Mouse (Mus musculus): ENCODE measurements around the gene Srd5a2.
"Not testable (repeated sequence)": the region's sequence is repeated elsewhere in the genome, so short reads cannot be mapped to it uniquely, and the experiment has no call there.

The Srd5a2 gene

DNA sequence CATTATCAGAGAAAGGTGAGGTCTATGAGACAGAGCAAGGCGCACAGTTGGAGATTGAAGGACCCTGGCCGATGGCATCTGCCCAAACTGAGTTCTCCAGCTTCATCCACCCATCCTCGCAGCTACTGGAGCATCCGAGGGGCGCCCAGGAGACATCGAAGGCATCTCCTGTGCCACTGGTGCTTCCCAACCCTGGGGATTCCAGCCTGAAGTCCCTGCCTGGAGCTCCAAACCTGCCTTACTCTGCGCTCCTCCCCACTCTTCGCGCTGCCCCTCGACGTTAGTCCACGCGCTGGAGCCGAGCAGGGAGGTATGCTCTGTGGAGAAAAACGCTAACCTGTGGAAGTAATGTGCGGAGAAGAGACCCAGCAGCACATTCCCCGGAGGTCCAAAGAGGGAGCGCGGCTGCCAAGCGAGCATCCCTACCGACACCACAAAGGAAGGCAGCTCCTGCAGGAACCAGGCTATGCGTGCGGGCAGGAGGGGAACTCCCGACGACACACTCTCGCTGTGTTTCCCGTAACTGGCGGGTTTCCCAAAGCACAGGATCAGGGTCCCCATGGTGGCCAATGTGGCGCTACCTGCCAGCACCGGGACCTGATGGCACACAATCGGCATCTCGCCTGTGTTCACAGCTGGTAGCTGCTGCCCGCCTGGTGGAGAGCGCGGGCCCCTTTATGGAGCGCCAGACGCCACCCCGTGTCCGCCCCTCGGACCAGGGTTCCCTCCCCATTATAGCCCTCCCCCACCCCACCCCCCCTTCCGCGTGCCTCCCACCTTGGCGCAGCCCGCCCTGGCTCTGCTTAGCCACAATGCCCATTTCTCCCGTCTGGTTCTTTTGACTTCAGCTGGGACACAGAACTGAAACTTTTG lies at the start of gene Srd5a2:
Srd5a2 (minus strand) TSS at position 707 of the 873 bp plus-strand sequence.
- in situ Hi-C loops (cut with MboI; ENCODE audit: low pct_unique_long_range_greater_than_20kb in 1 of 2, low sequenced_read_pairs in 2 of 2, unreplicated experiment in 1 of 2) = no loop called here

DNA sequence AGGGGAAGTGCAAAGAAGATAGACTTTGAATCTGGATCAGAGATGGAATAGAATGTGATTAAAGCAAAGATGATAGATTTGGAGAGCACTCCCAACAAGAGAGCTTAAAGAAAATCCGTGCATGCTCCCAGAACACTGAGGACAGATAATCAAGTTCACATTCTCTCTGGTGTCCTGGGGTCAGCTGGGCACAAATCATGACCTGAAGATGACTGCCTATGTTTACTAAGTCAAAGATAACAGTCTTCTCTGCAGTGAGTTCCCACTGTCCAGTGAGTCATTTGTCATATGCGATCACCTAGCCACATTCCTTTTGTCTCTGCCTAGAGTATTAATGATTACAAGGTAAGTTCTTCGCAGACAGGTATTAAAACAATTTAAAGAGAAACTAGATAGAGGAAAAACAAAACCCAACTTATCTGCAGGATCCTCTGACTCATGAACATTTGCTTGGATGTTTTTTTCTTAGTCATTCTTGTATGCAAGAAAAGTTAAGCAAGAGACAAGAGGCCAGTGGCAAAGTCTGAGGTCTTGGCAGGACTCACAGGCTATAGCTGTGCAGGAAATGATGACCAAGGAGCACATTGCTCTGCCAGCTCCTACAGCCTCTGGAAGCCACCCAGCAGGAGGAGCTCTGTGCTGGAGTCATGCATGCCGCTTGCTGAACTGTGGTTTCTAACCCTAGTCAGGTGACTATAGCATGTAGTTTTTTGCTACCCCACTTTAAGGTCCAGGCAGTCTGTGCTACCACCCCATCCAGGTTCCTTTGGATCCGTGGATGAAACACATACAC lies 41.4 kb upstream of the Srd5a2 start:
- in situ Hi-C loops (cut with MboI; ENCODE audit: low pct_unique_long_range_greater_than_20kb in 1 of 2, low sequenced_read_pairs in 2 of 2, unreplicated experiment in 1 of 2) = no loop called here

DNA sequence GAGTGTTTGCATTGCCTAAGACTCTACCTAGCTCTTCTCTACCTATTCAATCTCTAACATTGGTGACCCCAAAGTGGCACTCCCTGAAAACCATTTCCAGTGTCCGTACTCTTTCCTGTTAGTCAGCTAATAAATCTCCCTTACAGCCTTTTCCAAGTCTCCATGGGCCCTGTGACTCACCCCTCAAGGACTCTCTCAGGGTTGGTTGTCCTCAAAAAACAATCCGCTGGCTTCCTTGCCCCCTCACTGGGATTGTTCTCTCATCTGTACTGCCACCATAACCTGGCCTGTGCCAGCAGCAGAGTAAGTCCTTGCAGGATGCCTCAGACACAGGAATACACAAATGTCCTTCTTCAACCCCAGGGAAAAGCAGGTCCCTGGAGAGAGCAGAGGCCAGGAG lies 40.3 kb upstream of the Srd5a2 start:
- in situ Hi-C loops (cut with MboI; ENCODE audit: low pct_unique_long_range_greater_than_20kb in 1 of 2, low sequenced_read_pairs in 2 of 2, unreplicated experiment in 1 of 2) = no loop called here

DNA sequence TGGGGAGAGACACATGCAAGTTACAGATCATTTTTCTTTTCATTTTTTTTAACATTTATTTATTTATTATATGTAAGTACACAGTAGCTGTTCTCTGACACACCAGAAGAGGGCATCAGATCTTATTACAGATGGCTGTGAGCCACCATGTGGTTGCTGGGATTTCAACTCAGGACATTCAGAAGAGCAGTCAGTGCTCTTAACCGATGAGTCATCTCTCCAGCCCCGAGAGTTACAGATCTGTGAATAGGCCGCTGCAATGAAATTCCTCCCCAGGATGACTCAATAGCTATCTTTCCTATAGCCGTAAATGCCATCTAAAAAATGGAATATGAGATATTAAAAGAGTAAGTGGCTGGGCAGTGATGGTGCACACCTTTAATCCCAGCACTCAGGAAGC lies 35.7 kb upstream of the Srd5a2 start:
- in situ Hi-C loops (cut with MboI; ENCODE audit: low pct_unique_long_range_greater_than_20kb in 1 of 2, low sequenced_read_pairs in 2 of 2, unreplicated experiment in 1 of 2) = no loop called here

DNA sequence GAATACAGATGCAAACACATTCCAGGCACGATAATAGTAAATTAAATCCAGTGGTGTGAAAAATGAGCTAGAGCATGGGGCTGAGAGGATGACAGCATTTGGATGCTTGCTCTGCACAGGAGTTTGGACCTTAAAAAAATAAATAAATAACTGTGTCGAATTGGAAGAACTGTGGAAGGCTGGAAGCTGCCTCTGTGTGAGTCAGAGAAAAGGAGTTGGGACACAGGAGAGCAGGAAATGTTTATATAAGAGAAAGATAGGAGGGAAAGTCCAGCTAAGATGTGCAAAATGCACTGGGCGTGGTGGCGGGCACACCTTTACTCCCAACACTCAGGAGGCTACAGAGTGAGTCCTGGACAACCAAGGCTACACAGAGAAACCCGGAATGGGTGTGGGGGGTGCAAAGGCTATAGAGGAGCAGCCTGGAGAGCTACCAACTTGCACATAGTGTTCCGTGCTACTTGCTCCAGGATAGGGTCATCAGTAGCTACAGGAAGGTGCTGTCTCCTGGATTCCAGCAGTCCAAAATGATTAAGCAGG lies 32.4 kb upstream of the Srd5a2 start:
- in situ Hi-C loops (cut with MboI; ENCODE audit: low pct_unique_long_range_greater_than_20kb in 1 of 2, low sequenced_read_pairs in 2 of 2, unreplicated experiment in 1 of 2) = no loop called here

DNA sequence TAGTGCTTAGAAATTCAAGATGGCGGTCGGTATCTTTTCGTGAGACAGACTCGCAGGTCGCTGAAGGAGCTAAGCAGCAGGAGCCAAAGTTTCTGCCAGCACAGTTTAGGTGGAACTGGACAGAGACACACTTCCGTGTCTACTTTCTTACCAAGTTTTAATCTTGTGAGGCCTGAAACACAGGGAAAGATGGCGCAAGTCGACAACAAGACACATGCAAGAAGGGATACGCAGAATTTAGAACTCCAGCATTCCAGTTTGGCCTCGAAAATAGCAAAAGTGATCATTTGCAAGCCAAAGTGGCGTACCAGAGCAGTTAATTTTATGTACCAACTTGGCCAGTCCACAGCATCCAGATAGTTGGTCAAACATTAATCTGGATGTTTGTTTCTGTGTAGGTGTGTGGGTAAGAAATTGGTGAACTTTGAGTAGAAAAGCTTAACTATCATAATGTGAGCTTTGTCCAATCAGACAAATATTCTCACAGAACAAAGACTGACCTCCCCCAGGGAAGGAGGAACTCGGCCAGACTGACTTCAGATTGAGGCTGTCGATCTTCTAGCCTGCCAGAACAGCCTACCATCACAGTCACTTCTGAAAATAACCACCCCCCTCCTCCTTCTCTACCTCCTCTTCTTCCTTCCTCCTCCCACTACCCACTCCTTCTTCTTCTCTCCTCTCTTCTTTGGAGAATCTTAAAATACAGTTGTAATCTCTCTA lies 31.2 kb upstream of the Srd5a2 start:
- in situ Hi-C loops (cut with MboI; ENCODE audit: low pct_unique_long_range_greater_than_20kb in 1 of 2, low sequenced_read_pairs in 2 of 2, unreplicated experiment in 1 of 2) = no loop called here

DNA sequence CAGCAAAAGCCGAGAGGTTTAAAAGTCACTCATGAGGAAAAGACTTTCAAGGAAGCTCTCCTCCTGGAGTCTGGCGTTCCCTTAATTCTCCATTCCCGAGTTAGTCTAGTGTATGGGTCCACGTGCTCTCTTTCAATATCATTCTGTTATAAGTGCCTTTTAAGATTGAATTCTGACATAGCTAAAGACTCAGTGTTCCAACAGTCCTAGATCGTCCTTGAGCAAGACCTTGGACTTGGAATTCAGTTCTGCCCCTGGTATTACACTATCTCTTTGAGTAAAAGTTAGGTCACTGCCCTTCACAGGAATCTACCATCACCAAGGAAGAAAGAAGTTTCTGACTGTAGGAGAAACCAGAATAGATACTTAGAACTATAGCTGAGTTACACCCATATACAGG lies 25.4 kb upstream of the Srd5a2 start:
- in situ Hi-C loops (cut with MboI; ENCODE audit: low pct_unique_long_range_greater_than_20kb in 1 of 2, low sequenced_read_pairs in 2 of 2, unreplicated experiment in 1 of 2) = not testable (repeated sequence)

DNA sequence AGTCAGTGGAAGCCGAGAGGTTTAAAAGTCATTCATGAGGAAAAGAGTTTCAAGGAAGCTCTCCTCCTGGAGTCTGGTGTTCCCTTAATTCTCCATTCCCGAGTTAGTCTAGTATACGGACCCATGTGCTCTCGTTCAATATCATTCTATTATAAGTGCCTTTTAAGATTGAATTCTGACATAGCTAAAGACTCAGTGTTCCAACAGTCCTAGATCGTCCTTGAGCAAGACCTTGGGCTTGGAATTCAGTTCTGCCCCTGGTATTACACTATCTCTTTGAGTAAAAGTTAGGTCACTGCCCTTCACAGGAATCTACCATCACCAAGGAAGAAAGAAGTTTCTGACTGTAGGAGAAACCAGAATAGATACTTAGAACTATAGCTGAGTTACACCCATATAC lies 15.0 kb upstream of the Srd5a2 start:
- in situ Hi-C loops (cut with MboI; ENCODE audit: low pct_unique_long_range_greater_than_20kb in 1 of 2, low sequenced_read_pairs in 2 of 2, unreplicated experiment in 1 of 2) = not testable (repeated sequence)

DNA sequence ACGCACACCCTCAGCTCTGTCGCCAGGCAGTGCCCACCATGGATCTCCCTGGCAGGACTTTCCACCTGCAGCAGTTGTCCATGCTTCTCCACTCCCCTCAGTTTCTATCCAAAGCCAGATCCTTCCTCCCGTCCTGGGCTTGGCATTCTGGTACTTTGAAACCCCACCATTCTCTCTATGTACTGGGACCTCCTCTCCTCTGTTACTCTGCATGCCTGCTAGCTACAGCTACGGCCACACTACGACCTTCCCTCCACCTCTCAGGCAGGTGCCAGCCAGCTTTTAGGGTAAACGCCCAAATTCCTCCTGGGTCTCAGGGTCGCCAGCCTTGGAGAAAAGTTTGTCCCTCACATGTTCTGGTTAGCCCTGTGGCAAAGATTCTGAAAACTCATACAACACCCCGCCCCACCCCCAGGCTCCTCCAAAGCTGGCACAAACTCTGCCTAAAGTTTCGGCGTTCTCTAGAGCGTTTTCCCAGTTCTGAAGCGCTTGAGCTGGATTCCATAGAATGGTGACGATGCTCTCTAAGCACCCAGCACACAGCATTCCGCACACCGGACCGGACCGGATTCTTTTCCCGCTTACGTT lies 607 bp upstream of the Srd5a2 start:
- in situ Hi-C loops (cut with MboI; ENCODE audit: low pct_unique_long_range_greater_than_20kb in 1 of 2, low sequenced_read_pairs in 2 of 2, unreplicated experiment in 1 of 2) = no loop called here

DNA sequence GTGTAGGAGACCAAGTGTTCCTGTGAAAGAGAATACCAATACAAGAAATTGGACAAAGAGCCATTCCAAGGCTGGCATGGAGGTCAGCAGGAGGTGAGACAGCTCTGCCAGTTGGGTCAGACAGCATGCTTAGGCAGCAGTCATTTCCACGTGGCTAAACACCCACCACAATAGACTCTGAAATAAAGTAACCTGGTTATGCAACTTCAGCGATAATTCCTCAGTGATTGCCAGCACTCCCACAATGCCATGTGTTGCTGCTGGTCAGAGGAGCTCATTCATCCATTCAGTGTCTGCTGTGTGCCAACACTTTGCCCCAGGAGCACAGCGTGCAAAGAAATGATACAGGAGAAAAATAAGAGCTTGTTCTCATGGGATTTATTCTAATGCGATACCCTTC lies 4.0 kb downstream of the Srd5a2 start:
- in situ Hi-C loops (cut with MboI; ENCODE audit: low pct_unique_long_range_greater_than_20kb in 1 of 2, low sequenced_read_pairs in 2 of 2, unreplicated experiment in 1 of 2) = no loop called here

DNA sequence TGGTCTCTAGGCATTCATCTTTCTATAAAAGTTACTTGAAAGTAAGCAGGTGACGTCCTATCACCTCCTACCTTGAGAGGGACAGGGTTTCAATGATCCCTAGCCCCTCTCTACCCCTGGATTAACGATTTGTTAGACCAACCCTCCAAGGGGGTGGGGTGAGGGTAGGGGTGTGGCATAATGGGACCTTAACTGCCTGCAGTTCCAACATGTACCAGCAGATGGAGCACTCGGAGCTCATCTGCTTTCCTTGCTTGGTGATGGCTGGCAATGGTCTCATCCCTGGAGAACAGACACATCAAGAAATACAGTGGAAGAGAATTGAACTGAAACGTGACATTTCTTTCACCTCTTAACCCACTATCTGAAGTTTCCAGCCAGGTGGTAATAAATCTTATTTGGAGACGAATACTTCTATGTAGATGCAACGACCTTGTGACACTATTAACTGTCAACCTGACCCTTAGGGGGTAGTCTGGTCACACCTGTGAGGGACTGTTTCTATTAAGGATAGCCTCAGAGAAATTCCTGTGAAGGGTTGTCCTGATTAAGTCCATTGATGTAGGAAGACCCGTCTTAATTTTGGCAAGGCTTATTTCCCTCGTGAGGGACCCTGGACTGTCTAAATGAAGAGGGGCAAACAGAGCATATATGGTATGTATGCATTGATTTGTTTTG lies 27.1 kb downstream of the Srd5a2 start:
- in situ Hi-C loops (cut with MboI; ENCODE audit: low pct_unique_long_range_greater_than_20kb in 1 of 2, low sequenced_read_pairs in 2 of 2, unreplicated experiment in 1 of 2) = no loop called here

DNA sequence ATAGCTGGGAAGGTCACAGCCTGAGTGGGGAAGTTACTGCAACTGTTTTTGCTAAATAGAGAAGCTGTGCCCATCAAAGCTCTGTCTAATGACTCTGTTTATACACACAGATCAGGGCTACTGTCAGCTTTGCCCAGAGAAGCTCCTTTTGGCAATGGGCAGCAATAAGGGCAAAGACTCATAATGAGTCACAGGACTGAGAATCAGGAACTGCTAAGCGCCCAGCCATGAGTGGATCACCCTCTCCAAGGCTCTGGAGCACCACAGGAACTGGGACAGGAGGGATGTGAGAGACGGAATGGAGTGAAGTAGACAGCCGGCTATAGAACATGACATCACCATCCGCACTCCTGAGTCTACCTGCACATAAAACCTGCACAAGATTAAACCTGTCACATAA lies 29.4 kb downstream of the Srd5a2 start:
- in situ Hi-C loops (cut with MboI; ENCODE audit: low pct_unique_long_range_greater_than_20kb in 1 of 2, low sequenced_read_pairs in 2 of 2, unreplicated experiment in 1 of 2) = no loop called here

DNA sequence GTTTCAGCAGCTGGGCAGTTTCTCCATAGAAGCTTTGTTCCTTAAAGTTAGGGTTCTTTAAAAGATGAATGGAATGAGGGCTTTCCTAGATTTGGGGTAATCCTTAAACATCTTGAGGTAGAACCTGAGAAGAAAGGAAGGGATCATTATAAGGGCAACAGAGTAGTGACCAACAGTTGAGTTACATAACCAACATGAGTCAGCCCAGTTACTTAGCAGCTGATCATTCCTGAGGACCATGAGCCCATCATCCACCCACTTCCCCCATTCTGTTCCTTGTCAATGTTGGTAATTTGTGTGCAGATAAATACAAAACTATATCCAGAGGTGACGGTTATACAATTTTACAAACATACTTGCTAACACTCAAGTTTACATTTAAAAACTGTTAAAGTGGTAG lies 30.1 kb downstream of the Srd5a2 start:
- in situ Hi-C loops (cut with MboI; ENCODE audit: low pct_unique_long_range_greater_than_20kb in 1 of 2, low sequenced_read_pairs in 2 of 2, unreplicated experiment in 1 of 2) = no loop called here

DNA sequence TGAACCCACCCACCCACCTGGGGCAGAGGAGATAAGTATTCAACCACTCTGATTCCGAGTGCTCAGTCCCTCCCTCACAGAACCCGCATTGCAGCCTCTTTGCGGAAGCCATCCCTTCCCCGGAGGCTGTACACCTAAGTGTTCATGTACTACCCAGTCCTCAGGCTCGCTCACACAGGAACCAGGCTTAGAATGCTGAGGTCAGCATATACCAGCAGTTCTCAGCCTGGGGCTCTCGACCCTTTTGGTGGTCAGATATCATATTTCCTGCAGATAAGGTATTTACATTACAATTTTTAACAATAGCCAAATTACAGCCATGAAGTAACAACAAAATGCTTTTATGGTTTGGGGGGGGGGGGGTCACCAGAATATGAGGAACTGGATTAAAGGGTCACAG lies 32.6 kb downstream of the Srd5a2 start:
- in situ Hi-C loops (cut with MboI; ENCODE audit: low pct_unique_long_range_greater_than_20kb in 1 of 2, low sequenced_read_pairs in 2 of 2, unreplicated experiment in 1 of 2) = no loop called here

DNA sequence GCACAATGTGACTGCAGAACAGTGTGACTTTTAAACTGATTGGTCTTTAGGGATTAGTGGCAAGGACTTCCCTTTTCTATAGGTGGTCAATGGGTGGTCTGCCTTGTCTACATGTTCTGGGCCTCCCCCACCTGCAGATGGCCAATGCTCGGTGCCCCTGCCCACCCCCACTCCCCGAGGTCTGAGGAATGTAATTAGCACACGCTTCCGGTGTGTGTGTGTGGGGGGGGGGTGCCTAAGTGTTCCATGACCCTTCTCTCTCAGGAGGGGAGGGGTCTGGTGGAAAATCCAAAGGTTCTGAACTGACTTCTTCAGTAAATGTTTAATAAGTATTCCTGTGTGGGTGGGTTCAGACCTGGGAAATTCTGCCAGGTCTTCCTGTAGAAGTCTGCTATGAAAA lies 39.0 kb downstream of the Srd5a2 start:
- in situ Hi-C loops (cut with MboI; ENCODE audit: low pct_unique_long_range_greater_than_20kb in 1 of 2, low sequenced_read_pairs in 2 of 2, unreplicated experiment in 1 of 2) = no loop called here

DNA sequence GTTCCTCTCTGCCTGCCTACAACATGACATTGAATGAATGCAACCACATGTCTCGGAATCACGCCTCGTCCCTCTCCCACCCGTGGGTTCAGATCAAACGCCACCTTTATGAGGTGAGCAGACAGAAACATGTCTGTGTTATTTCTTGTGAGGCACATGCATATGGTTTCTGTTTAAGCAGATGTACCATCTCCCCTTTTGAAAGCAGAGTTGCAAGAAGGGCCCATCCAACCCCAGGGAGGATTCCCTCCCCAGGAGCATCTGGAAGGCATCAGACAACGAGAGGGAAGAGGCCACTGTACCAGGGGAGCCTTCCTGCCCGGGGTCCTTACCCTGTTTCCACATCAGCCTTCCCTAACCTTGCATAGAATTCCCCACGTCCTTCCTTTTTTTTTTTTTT lies 40.7 kb downstream of the Srd5a2 start:
- in situ Hi-C loops (cut with MboI; ENCODE audit: low pct_unique_long_range_greater_than_20kb in 1 of 2, low sequenced_read_pairs in 2 of 2, unreplicated experiment in 1 of 2) = no loop called here

DNA sequence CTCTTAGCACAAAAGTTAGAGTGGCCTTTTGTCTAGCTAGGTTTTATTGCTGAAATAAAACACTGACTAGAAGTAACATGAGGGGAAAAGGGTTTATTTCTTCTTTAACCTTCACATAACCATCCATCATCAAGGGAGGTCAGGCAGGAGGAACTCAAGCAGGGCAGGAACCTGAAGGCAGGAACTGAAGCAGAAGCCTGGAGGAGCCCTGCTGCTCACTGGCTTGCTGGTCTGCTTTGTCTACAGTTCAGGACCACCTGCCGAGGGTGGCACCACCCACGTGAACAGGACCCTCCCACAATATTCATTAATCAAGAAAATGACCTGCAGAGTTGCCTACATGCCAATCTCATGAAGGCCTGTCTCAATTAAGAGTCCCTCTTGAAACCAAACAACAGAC lies 45.3 kb downstream of the Srd5a2 start:
- in situ Hi-C loops (cut with MboI; ENCODE audit: low pct_unique_long_range_greater_than_20kb in 1 of 2, low sequenced_read_pairs in 2 of 2, unreplicated experiment in 1 of 2) = no loop called here

All from mouse embryonic stem cell (cell line).